Mouse (Mus musculus) forebrain, embryonic 14.5 days (tissue): ENCODE data around the gene Slc18a2. TPM values are rescaled to one million over a fixed set of nuclear protein-coding genes. Genes with fewer than 3 reads are reported as not detected.
A peak's percentile ranks its signal among the peaks of the same experiment; 100 is the strongest.

Source experiments
- ATAC-seq: fragments of 200-750 bp; cut with Nextera tagmentation; 2 replicates; pipeline ENCODE4 v1.8.0; 2017; ENCODE audit warnings: mild to moderate bottlenecking, moderate library complexity
- DNase-seq: peaks from one replicate; pipeline ENCODE4 v3.0.0-alpha.2; 2015; ENCODE audit warnings: low spot score
- H3K27ac ChIP-seq: fragments of 300-500 bp; sonication (generic); 2 replicates; pipeline ENCODE4 v1.5.1; 2014; ENCODE audit warnings: low read depth, mild to moderate bottlenecking, control low read depth, low read length, moderate library complexity
- H3K27me3 ChIP-seq: fragments of 300-500 bp; sonication (generic); replicated peaks from 2 replicates; pipeline ENCODE4 v1.6.1; 2014; ENCODE audit warnings: low read length, control low read depth, mixed read lengths; ENCODE audit not compliant: control insufficient read depth, insufficient read depth
- H3K36me3 ChIP-seq: fragments of 300-500 bp; sonication (generic); 2 replicates; pipeline ENCODE4 v1.6.1; 2014; ENCODE audit warnings: low read length, control low read depth; ENCODE audit not compliant: control insufficient read depth, insufficient read depth
- H3K4me1 ChIP-seq: fragments of 300-500 bp; sonication (generic); 2 replicates; pipeline ENCODE4 v1.6.1; 2014; ENCODE audit warnings: antibody characterized with exemption, low read length, control low read depth; ENCODE audit not compliant: control insufficient read depth, insufficient read depth
- H3K4me2 ChIP-seq: fragments of 300-500 bp; sonication (generic); 2 replicates; pipeline ENCODE4 v1.6.1; 2014; ENCODE audit warnings: mild to moderate bottlenecking, control low read depth, low read length
- H3K4me3 ChIP-seq: fragments of 300-500 bp; sonication (generic); 2 replicates; pipeline ENCODE4 v1.5.1; 2014; ENCODE audit warnings: low read depth, low read length, control low read depth
- H3K9ac ChIP-seq: fragments of 300-500 bp; sonication (generic); 2 replicates; pipeline ENCODE4 v1.6.1; 2014; ENCODE audit warnings: mild to moderate bottlenecking, low read length, control low read depth, moderate library complexity
- H3K9me3 ChIP-seq: fragments of 300-500 bp; sonication (generic); replicated peaks from 2 replicates; pipeline ENCODE4 v1.6.1; 2016; ENCODE audit warnings: low read length, control low read depth, mixed read lengths; ENCODE audit not compliant: control insufficient read depth
- WGBS: fragments of 180-500 bp; shearing (Covaris S2); extraction: QIAGEN DNeasy Blood & Tissue Kit; methylation state at CpG from one replicate; pipeline ENCODE4 v1.1.7; 2014; 5-methylcytosine and 5-hydroxymethylcytosine counted together
- polyA plus RNA-seq: library from polyadenylated mRNA; unstranded; fragments of >200 nt; fragmentation: Nextera tagmentation; extraction: Ambion mirVana; gene quantifications from 2 replicates; pipeline ENCODE4 v1.2.1, GENCODE M21; 2014

Gene Slc18a2
- 25.8 and 28.0 TPM in 2 replicates for polyA plus RNA-seq

GRCm38 (mm10) chr19:59260718-59261442 lies at the start of gene Slc18a2:
Gene Slc18a2, plus strand, starts transcription at chr19:59260896.
- H3K9me3 ChIP-seq, result no peaks in the 10 kb centered on the region
- H3K9ac ChIP-seq, result peak within 1 kb of the TSS; percentile 71
- peak within 1 kb of the TSS; percentile 68 for H3K4me2 ChIP-seq
- peaks cover 6% of the 10 kb centered on the region; the same call in 1 of the 2 replicates for H3K27me3 ChIP-seq
- DNase-seq (peak; percentile 65), ATAC-seq (peak; percentile 57)
- H3K4me1 ChIP-seq, result peaks cover 16% of the 10 kb centered on the region
- peak within 1 kb of the TSS; percentile 44 for H3K4me3 ChIP-seq
- H3K27ac ChIP-seq, result peak within 1 kb of the TSS; percentile 60; the same call in 1 of the 2 replicates
- 1% methylated on average over 54 of the region's 55 CpGs for WGBS
- no peaks in the 10 kb centered on the region for H3K36me3 ChIP-seq

- ATAC-seq, result no peak
Measured at GRCm38 (mm10) chr19:59216891-59217290, 43.8 kb upstream of the Slc18a2 start.

GRCm38 (mm10) chr19:59218991-59219390 lies 41.7 kb upstream of the Slc18a2 start, which contains the start of gene Kcnk18:
Gene Kcnk18, plus strand, starts transcription at chr19:59219214.
- H3K27me3 ChIP-seq, result no peaks in the 10 kb centered on the region
- WGBS, result 88% methylated on average over 8 of the region's 8 CpGs
- no peaks in the 10 kb centered on the region for H3K36me3 ChIP-seq
- H3K9me3 ChIP-seq, result no peaks in the 10 kb centered on the region
- DNase-seq (no peak), ATAC-seq (no peak)
- H3K4me3 ChIP-seq, result no peak within 1 kb of the TSS
- H3K9ac ChIP-seq, result no peak within 1 kb of the TSS
- H3K4me1 ChIP-seq, result no peaks in the 10 kb centered on the region
- no peak within 1 kb of the TSS for H3K4me2 ChIP-seq
- H3K27ac ChIP-seq, result no peak within 1 kb of the TSS

More at GRCm38 (mm10) chr19:59216891-59217290, 43.8 kb upstream of the Slc18a2 start:
- H3K4me1 ChIP-seq, result no peaks in the 10 kb centered on the region
- DNase-seq, result no peak
- no peak overlapping the region for H3K9ac ChIP-seq
- H3K9me3 ChIP-seq, result no peaks in the 10 kb centered on the region
- H3K27me3 ChIP-seq, result no peaks in the 10 kb centered on the region
- H3K4me2 ChIP-seq, result no peak overlapping the region
- H3K36me3 ChIP-seq, result no peaks in the 10 kb centered on the region
- no peak overlapping the region for H3K27ac ChIP-seq
- WGBS, result 86% methylated on average over 3 of the region's 3 CpGs
- no peak overlapping the region for H3K4me3 ChIP-seq

GRCm38 (mm10) chr19:59221131-59221530 lies 39.6 kb upstream of the Slc18a2 start:
- Histone ChIP-seq H3K4me2 (no peak overlapping the region), H3K4me1 (no peaks in the 10 kb centered on the region), H3K9me3 (no peaks in the 10 kb centered on the region), H3K9ac (no peak overlapping the region), H3K4me3 (no peak overlapping the region), H3K27me3 (no peaks in the 10 kb centered on the region), H3K27ac (no peak overlapping the region), H3K36me3 (no peaks in the 10 kb centered on the region)
- no peak for DNase-seq
- WGBS, result 60% methylated on average over 3 of the region's 3 CpGs
- no peak for ATAC-seq

- Histone ChIP-seq H3K4me3 (no peak overlapping the region), H3K4me2 (no peak overlapping the region), H3K9ac (no peak overlapping the region), H3K36me3 (no peaks in the 10 kb centered on the region), H3K27me3 (no peaks in the 10 kb centered on the region), H3K9me3 (no peaks in the 10 kb centered on the region), H3K27ac (no peak overlapping the region), H3K4me1 (no peaks in the 10 kb centered on the region)
- ATAC-seq, result no peak
- no peak for DNase-seq
- WGBS, result 71% methylated on average over 3 of the region's 3 CpGs
Measured at GRCm38 (mm10) chr19:59228376-59228775, 32.3 kb upstream of the Slc18a2 start.

- Histone ChIP-seq H3K27me3 (no peaks in the 10 kb centered on the region), H3K4me3 (no peak overlapping the region), H3K27ac (no peak overlapping the region), H3K36me3 (no peaks in the 10 kb centered on the region), H3K4me1 (no peaks in the 10 kb centered on the region), H3K9ac (no peak overlapping the region), H3K9me3 (no peaks in the 10 kb centered on the region), H3K4me2 (no peak overlapping the region)
- WGBS, result 71% methylated on average over 5 of the region's 5 CpGs
- DNase-seq, result no peak
- no peak for ATAC-seq
Measured at GRCm38 (mm10) chr19:59232786-59233185, 27.9 kb upstream of the Slc18a2 start.

GRCm38 (mm10) chr19:59235001-59235400 lies 25.7 kb upstream of the Slc18a2 start:
- no peak overlapping the region for H3K4me3 ChIP-seq
- DNase-seq (no peak), ATAC-seq (no peak)
- H3K36me3 ChIP-seq, result no peaks in the 10 kb centered on the region
- no peak overlapping the region for H3K9ac ChIP-seq
- H3K4me2 ChIP-seq, result no peak overlapping the region
- 86% methylated on average over 18 of the region's 18 CpGs for WGBS
- no peaks in the 10 kb centered on the region for H3K27me3 ChIP-seq
- no peaks in the 10 kb centered on the region for H3K4me1 ChIP-seq
- H3K9me3 ChIP-seq, result no peaks in the 10 kb centered on the region
- no peak overlapping the region for H3K27ac ChIP-seq

- Histone ChIP-seq H3K9ac (no peak overlapping the region), H3K36me3 (no peaks in the 10 kb centered on the region), H3K27me3 (no peaks in the 10 kb centered on the region), H3K4me1 (no peaks in the 10 kb centered on the region), H3K27ac (no peak overlapping the region), H3K9me3 (no peaks in the 10 kb centered on the region), H3K4me2 (no peak overlapping the region), H3K4me3 (no peak overlapping the region)
- no peak for DNase-seq
- ATAC-seq, result no peak
- WGBS, result 79% methylated on average over 6 of the region's 6 CpGs
Measured at GRCm38 (mm10) chr19:59236046-59236445, 24.6 kb upstream of the Slc18a2 start.

- DNase-seq (no peak), ATAC-seq (no peak)
- Histone ChIP-seq H3K4me3 (no peak overlapping the region), H3K4me1 (no peaks in the 10 kb centered on the region), H3K4me2 (no peak overlapping the region), H3K36me3 (no peaks in the 10 kb centered on the region), H3K27me3 (no peaks in the 10 kb centered on the region), H3K27ac (no peak overlapping the region), H3K9ac (no peak overlapping the region), H3K9me3 (no peaks in the 10 kb centered on the region)
- 82% methylated on average over 3 of the region's 3 CpGs for WGBS
Measured at GRCm38 (mm10) chr19:59238630-59239029, 22.1 kb upstream of the Slc18a2 start.
